Mouse (Mus musculus): ENCODE measurements around the gene Gnb3.
"Not testable (repeated sequence)": the region's sequence is repeated elsewhere in the genome, so short reads cannot be mapped to it uniquely, and the experiment has no call there.

Gene Gnb3

GRCm38 (mm10) chr6:124803061-124803460, 37.0 kb downstream of the Gnb3 start:
- DNase-seq (ENCODE audit: low read depth, low spot score): no peak

GRCm38 (mm10) chr6:124802400-124802799, 37.7 kb downstream of the Gnb3 start:
- DNase-seq (ENCODE audit: low read depth, low spot score): not testable (repeated sequence)

GRCm38 (mm10) chr6:124796200-124796599, 43.9 kb downstream of the Gnb3 start:
- no peak for DNase-seq (ENCODE audit: low read depth, low spot score)

- no peak for DNase-seq (ENCODE audit: low read depth, low spot score)
Observed at GRCm38 (mm10) chr6:124795781-124796180, 44.3 kb downstream of the Gnb3 start.

- DNase-seq (ENCODE audit: low read depth, low spot score): no peak
Observed at GRCm38 (mm10) chr6:124791911-124792310, 48.2 kb downstream of the Gnb3 start.

GRCm38 (mm10) chr6:124790121-124790520, 50.0 kb downstream of the Gnb3 start:
- DNase-seq (ENCODE audit: low read depth, low spot score): no peak

- DNase-seq (ENCODE audit: low read depth, low spot score): no peak
Observed at GRCm38 (mm10) chr6:124789519-124789918, 50.6 kb downstream of the Gnb3 start.

GRCm38 (mm10) chr6:124787722-124788121, 52.4 kb downstream of the Gnb3 start:
- DNase-seq (ENCODE audit: low read depth, low spot score): no peak

- no peak for DNase-seq (ENCODE audit: low read depth, low spot score)
Observed at GRCm38 (mm10) chr6:124786756-124787420, 53.2 kb downstream of the Gnb3 start.

All from telencephalon, adult 2 months (tissue).